Mouse (Mus musculus) stomach, postnatal 0 days (tissue): Measurements from ENCODE around the gene Katnal1. TPM values are rescaled to one million over a fixed set of nuclear protein-coding genes. Genes with fewer than 3 reads are reported as not detected.
A peak's percentile ranks its signal among the peaks of the same experiment; 100 is the strongest.

Experiments used
- ATAC-seq: fragments of 200-750 bp; cut with Nextera tagmentation; 2 replicates; pipeline ENCODE4 v1.8.0; 2017; ENCODE audit not compliant: low FRiP score, low TSS enrichment
- DNase-seq: peaks from one replicate; pipeline ENCODE4 v3.0.0-alpha.2; 2016; ENCODE audit warnings: low spot score
- H3K27ac ChIP-seq: fragments of 300-500 bp; sonication (generic); replicated peaks from 2 replicates; pipeline ENCODE4 v1.5.1; 2014; ENCODE audit warnings: mild to moderate bottlenecking, control low read depth
- H3K27me3 ChIP-seq: fragments of 300-500 bp; sonication (generic); 2 replicates; pipeline ENCODE4 v1.6.1; 2014; ENCODE audit warnings: low read length; ENCODE audit not compliant: control insufficient read depth, insufficient read depth
- H3K36me3 ChIP-seq: fragments of 300-500 bp; sonication (generic); 2 replicates; pipeline ENCODE4 v1.6.1; 2014; ENCODE audit warnings: low read length, mixed read lengths; ENCODE audit not compliant: control insufficient read depth, insufficient read depth
- H3K4me1 ChIP-seq: fragments of 300-500 bp; sonication (generic); replicated peaks from 2 replicates; pipeline ENCODE4 v1.6.1; 2014; ENCODE audit warnings: antibody characterized with exemption; ENCODE audit not compliant: control insufficient read depth, insufficient read depth
- H3K4me2 ChIP-seq: fragments of 300-500 bp; sonication (generic); replicated peaks from 2 replicates; pipeline ENCODE4 v1.6.1; 2014; ENCODE audit warnings: low read depth, mild to moderate bottlenecking, control low read depth, moderate library complexity
- H3K4me3 ChIP-seq: fragments of 300-500 bp; sonication (generic); 2 replicates; pipeline ENCODE4 v1.5.1; 2014; ENCODE audit warnings: low read depth, low read length, control low read depth
- H3K9ac ChIP-seq: fragments of 300-500 bp; sonication (generic); 2 replicates; pipeline ENCODE4 v1.6.1; 2014; ENCODE audit warnings: mild to moderate bottlenecking, low read length, control low read depth, mixed read lengths
- H3K9me3 ChIP-seq: fragments of 300-500 bp; sonication (generic); 2 replicates; pipeline ENCODE4 v1.6.1; 2016; ENCODE audit warnings: low read length; ENCODE audit not compliant: control insufficient read depth
- CTCF ChIP-seq: IDR thresholded peaks from 2 replicates; pipeline ENCODE4 v1.5.1; 2016; ENCODE audit warnings: antibody characterized with exemption, low read depth, mild to moderate bottlenecking, moderate library complexity
- EP300 ChIP-seq: optimal IDR thresholded peaks from 2 replicates; pipeline ENCODE3; 2016; ENCODE audit warnings: antibody characterized with exemption
- WGBS: fragments of 180-500 bp; shearing (Covaris S2); extraction: QIAGEN DNeasy Blood & Tissue Kit; methylation state at CpG from one replicate; pipeline ENCODE4 v1.1.7; 2014; 5-methylcytosine and 5-hydroxymethylcytosine counted together
- polyA plus RNA-seq: library from polyadenylated mRNA; unstranded; fragments of >200 nt; fragmentation: Nextera tagmentation; extraction: Ambion mirVana; gene quantifications from 2 replicates; pipeline ENCODE4 v1.2.1, GENCODE M21; 2015

Gene Katnal1
- polyA plus RNA-seq, 1 experiment from 2014 or later: 4.1 TPM

DNA sequence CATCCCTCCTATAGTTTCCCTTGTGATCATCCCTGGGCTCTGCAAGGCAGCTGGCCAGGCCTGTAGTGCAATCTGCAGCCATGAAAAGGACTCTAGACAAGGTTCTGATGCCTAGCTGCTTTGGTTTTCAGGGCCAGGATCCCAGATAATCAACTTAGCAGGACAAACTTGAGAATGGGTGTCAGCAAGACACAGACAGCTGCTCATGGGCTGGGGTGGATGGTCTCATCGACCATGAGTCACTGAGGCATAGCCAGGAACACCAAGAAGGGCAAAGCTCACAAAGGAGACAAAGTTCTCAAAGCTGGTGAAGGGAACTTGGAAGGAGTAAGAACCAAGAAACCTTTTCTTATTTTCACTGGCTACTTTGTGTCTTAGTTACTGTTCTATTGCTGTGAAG lies 2.2 kb upstream of the Katnal1 start:
- ATAC-seq (no peak), DNase-seq (no peak)
- Histone ChIP-seq H3K4me2 (no peak overlapping the region), H3K4me3 (no peak overlapping the region), H3K9ac (no peak overlapping the region), H3K36me3 (no peaks in the 10 kb centered on the region), H3K4me1 (0 out of 2 replicates have a peak, but pooled peaks cover 4% of the 10 kb centered on the region), H3K9me3 (no peaks in the 10 kb centered on the region), H3K27ac (0 out of 2 replicates have a peak overlapping the region, but pooled peaks have one; percentile 45), H3K27me3 (no peaks in the 10 kb centered on the region)
- 70% methylated on average over 1 of the region's 1 CpGs for WGBS
- no peak for TF ChIP-seq CTCF
- TF ChIP-seq EP300: no peak

DNA sequence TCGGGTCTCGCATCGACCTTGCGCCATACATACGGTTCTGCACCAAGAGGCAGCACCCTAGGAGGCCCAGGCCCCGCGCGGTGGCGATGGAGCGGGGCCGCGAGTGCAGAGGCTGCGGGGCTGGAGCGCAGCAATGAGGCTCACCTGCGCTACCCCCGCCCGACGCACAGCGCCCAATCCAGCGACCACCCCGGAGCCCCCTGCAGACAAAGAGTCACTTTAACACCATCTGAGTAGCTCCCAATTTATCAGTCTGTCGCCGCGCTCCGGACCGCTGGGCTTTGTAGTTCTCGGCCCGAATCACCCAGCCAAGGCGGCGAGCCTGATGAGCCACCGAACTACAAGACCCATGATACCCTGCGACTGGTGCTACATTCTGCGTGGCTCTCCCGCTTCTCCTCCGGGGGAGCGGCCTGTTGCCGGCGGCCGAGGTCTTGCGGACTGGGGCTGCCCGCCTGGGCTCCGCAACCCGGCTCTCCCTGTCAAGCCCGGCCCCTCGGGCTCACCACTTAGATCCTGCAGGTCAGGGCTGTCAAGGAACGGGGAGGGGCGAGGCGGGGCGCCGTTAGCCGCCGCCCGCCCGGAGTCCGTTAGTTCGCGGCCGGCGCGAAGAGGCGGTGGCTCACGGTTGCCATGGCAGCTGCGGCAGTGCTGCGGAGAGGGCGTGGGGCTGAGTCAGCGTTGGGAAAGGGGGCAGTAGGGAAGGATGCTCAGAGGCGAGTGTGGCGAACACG lies 571 bp downstream of the Katnal1 start:
- under 1% methylated on average over 64 of the region's 69 CpGs for WGBS
- H3K9me3 ChIP-seq: no peaks in the 10 kb centered on the region
- H3K4me2 ChIP-seq: peak overlapping the region; percentile 69
- H3K36me3 ChIP-seq: no peaks in the 10 kb centered on the region
- no peaks in the 10 kb centered on the region for H3K27me3 ChIP-seq
- H3K4me1 ChIP-seq: 0 out of 2 replicates have a peak, but pooled peaks cover 4% of the 10 kb centered on the region
- H3K4me3 ChIP-seq: peak overlapping the region; percentile 79
- peak; percentile 98 for ATAC-seq
- H3K9ac ChIP-seq: peak overlapping the region; percentile 70
- TF ChIP-seq EP300: no peak
- TF ChIP-seq CTCF: peak; percentile 13; the same call in 1 of the 2 replicates
- peak; percentile 94 for DNase-seq
- peak overlapping the region; percentile 88 for H3K27ac ChIP-seq

GRCm38 (mm10) chr5:148927717-148928223 lies 1.4 kb downstream of the Katnal1 start:
- H3K27ac ChIP-seq: peak overlapping the region; percentile 69
- H3K27me3 ChIP-seq: no peaks in the 10 kb centered on the region
- H3K36me3 ChIP-seq: no peaks in the 10 kb centered on the region
- H3K9ac ChIP-seq: peak overlapping the region; percentile 70
- H3K4me2 ChIP-seq: peak overlapping the region; percentile 69
- DNase-seq: no peak
- no peak for ATAC-seq
- TF ChIP-seq CTCF (no peak), EP300 (no peak)
- H3K4me3 ChIP-seq: peak overlapping the region; percentile 79
- 0 out of 2 replicates have a peak, but pooled peaks cover 4% of the 10 kb centered on the region for H3K4me1 ChIP-seq
- 39% methylated on average over 5 of the region's 5 CpGs for WGBS
- H3K9me3 ChIP-seq: no peaks in the 10 kb centered on the region

DNA sequence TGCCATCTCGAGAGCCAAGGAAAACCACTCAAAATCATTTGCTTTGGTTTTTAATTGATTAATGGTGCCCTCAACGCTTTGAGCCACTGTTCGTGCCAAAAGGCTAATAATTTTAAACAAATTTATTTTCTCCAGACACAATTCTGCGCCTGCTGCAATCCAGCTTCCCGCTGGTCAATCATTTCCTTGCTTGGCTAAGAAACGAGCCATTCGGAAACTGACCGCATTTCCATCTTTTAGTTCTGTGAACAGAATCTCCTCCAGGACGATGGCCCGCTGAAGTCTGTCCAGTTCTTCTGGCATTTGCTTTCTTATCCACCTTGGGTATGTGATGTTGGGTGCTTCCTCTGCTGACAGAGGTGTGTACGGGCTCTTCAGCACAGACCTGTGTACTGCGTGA lies 4.5 kb downstream of the Katnal1 start:
- no peak overlapping the region for H3K27ac ChIP-seq
- no peak for ATAC-seq
- DNase-seq: no peak
- H3K9me3 ChIP-seq: no peaks in the 10 kb centered on the region
- H3K27me3 ChIP-seq: no peaks in the 10 kb centered on the region
- H3K36me3 ChIP-seq: peaks cover under 1% of the 10 kb centered on the region; the same call in 1 of the 2 replicates
- H3K4me2 ChIP-seq: no peak overlapping the region
- H3K4me1 ChIP-seq: 0 out of 2 replicates have a peak, but pooled peaks cover 4% of the 10 kb centered on the region
- WGBS: 66% methylated on average over 12 of the region's 12 CpGs
- no peak overlapping the region for H3K4me3 ChIP-seq
- TF ChIP-seq EP300 (no peak), CTCF (no peak)
- H3K9ac ChIP-seq: no peak overlapping the region

GRCm38 (mm10) chr5:148924051-148924450 lies 5.1 kb downstream of the Katnal1 start:
- no peak overlapping the region for H3K4me2 ChIP-seq
- no peak overlapping the region for H3K9ac ChIP-seq
- no peaks in the 10 kb centered on the region for H3K27me3 ChIP-seq
- 63% methylated on average over 9 of the region's 9 CpGs for WGBS
- DNase-seq (no peak), ATAC-seq (no peak)
- no peak overlapping the region for H3K27ac ChIP-seq
- TF ChIP-seq CTCF: no peak
- TF ChIP-seq EP300: no peak
- no peaks in the 10 kb centered on the region for H3K9me3 ChIP-seq
- 0 out of 2 replicates have a peak, but pooled peaks cover 1% of the 10 kb centered on the region for H3K4me1 ChIP-seq
- H3K4me3 ChIP-seq: no peak overlapping the region
- peaks cover 4% of the 10 kb centered on the region; the same call in 1 of the 2 replicates for H3K36me3 ChIP-seq

DNA sequence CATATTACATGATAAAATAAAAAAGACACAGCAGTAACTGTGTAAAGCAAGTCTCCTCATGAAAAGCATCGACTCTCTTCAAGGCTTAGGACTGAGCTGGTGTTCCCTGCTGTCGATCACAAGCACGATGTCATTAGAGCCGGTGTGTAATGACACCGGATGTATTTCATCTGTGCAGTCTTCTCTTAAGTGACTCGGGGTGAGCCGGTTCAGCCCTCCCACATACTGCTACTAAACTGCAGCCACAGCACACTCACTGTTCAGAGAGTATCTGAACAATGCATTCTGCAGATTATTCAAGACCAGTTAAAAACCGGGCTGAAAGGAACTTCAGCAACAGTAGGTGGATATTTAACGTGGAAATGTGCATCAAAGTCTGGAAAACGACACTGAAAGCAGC lies 5.7 kb downstream of the Katnal1 start:
- TF ChIP-seq EP300 (no peak), CTCF (no peak)
- no peak for DNase-seq
- no peak overlapping the region for H3K4me2 ChIP-seq
- peak overlapping the region; percentile 27; the same call in 1 of the 2 replicates for H3K9ac ChIP-seq
- no peaks in the 10 kb centered on the region for H3K27me3 ChIP-seq
- H3K27ac ChIP-seq: no peak overlapping the region
- H3K9me3 ChIP-seq: no peaks in the 10 kb centered on the region
- ATAC-seq: no peak
- H3K36me3 ChIP-seq: peaks cover 4% of the 10 kb centered on the region; the same call in 1 of the 2 replicates
- WGBS: 61% methylated on average over 10 of the region's 10 CpGs
- H3K4me3 ChIP-seq: no peak overlapping the region
- H3K4me1 ChIP-seq: no peaks in the 10 kb centered on the region
